Mouse (Mus musculus) lung, postnatal 25 days (tissue): ENCODE data around the gene Rps6kc1.

Experiments
- DNase-seq: peaks from one replicate; pipeline ENCODE4 v3.0.0; 2022; ENCODE audit warnings: low spot score

Rps6kc1 gene

DNA sequence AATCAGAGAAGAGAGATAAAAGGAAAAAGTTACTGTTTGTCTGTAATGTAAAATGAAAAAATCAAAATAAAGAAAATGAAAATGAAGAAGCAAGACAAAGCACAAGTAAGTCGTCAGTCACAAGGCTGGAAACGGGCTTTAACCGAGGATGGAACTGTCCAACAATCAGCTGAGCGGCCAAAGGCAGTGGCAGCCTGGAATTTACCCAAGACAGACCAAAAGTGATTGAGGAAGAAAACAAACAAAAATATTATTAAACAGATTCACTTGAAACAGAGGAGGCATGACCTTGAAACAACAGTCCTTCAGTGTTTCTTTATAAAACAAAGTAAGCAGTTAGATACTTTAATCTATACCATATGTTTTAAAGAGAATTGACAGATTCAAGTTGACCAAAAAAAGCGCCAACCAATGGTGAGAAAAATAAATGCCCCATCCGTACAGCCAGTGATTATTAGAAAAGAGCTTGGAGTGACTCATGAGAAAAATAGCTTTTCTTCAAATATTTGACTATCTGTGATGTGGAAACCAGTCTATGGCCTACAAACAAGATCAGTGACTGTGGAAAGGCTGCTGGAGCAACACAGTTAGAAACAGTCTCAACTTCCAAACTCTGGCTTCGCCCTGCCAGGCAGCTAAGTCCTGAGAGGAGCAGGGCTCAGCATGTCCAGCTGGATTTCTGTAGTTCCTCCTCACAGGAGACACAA, 77.2 kb downstream of the Rps6kc1 start:
- DNase-seq = no peak

- peak; percentile 41 for DNase-seq
Observed at GRCm38 (mm10) chr1:190832965-190833630, 78.5 kb downstream of the Rps6kc1 start.

DNA sequence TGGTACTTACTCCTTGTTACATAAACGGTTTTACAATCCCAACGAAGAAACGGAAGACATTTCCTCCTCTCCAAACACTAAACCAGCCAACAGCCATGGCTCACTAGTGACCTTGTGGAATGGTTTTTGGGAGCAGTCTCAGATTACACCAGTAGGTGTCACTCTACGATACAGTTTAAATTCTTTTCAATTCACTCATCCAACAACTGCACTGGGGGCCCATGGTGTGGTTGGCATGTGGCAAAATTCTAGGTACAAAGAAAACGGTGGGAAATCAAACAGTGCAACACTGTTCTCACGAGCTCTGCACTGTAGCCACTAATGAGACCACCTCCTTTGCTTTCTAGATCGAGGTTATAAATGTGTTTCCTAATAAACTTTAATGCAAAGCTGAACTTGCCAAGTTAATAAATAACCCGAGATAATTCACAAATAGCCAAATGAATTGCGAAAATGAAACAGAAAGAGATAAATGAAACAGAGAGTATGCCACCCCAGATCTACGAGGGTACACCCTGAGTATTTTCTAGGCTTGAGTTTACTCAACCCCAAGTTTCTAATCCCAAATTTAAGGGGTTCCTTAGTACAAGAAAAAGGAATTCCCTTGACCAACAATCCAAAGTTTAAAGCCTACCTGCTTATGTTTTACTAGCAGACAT, 79.6 kb downstream of the Rps6kc1 start:
- DNase-seq = peak; percentile 72

- DNase-seq = peak; percentile 14
Observed at GRCm38 (mm10) chr1:190826486-190827034, 85.0 kb downstream of the Rps6kc1 start.

DNA sequence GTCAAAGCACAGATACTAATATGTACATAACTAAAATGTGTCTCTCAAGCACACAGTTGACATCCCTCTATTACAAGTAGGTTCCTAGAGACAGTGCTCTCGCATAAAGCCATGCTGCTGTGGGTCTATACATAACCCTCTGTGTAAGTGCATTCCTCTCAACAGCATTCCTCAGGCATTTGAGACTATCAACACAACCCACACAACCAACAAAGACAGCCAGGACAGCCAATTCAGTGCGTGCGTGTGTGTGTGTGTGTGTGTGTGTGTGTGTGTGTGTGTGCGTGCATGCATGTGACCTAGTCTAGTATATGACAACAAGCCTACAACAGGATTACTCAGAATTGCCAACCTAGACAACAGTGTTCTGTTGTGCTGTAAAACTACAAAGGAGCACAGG, 87.8 kb downstream of the Rps6kc1 start:
- DNase-seq = no peak

DNA sequence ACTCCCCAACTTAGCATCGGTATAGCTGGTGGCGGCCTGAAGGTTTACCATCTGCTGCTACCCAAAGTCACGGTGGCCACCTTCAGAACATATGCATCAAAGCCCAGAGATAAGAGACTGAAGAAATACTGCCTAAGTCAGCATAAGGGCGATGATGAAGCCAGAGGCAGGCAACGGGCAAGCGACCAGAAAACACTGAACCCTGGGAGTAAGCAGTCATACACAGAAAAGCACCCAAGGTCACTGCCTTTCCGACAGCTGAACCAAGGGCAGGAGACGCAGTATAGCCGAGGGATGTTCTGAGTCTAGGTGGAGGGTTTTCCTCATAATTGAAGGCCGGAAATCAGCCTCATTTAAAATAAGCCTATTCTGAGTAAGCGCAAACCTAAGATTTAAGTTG, 95.4 kb downstream of the Rps6kc1 start:
- no peak for DNase-seq

GRCm38 (mm10) chr1:190810408-190810807, 101.2 kb downstream of the Rps6kc1 start:
- DNase-seq = no peak

DNA sequence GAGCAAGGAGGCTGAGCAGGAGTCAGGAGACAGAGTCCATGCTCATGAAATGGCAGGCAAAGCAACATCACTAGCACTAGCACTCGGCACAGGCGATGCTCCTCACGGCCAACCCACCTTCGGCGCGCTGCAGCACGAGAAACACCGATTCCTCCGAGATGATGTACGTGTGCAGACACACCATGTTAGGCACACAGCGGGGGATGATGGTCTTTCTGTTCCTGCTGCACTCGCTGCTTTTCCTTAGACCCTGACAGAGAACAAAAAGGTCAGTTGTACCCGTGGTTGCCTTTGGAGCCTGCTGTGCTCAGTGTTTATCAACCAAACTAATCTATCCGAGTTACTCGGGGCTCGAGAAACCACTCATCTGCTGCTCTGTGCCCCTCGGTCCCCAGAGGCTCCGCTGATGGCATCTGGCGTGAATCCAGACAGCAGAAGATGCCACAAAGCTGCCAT, 102.8 kb downstream of the Rps6kc1 start:
- no peak for DNase-seq

DNA sequence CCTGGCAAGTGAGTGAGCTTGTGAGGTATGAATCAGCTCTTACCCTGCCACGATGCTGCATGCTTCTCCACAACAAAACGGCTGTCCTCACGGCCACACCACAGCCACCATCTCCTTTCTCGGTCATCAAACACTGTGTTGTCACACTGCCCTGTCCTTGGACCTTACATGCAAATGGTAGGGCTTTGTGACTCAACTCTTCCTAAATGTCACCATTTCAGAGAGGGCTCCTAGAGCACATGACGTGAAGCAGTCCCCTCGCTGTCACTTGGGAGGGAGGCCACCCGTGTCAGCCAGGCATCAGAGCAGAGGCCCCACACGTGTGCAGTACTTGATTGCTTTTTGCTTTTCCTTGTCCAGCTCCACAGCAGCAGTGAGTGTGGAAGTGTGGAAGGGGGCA, 104.8 kb downstream of the Rps6kc1 start:
- no peak for DNase-seq

- no peak for DNase-seq
Observed at GRCm38 (mm10) chr1:190798668-190799067, 112.9 kb downstream of the Rps6kc1 start.

- no peak for DNase-seq
Observed at GRCm38 (mm10) chr1:190797483-190798058, 114.0 kb downstream of the Rps6kc1 start.

GRCm38 (mm10) chr1:190796745-190797482, 114.7 kb downstream of the Rps6kc1 start:
- peak; percentile 14 for DNase-seq

- no peak for DNase-seq
Observed at GRCm38 (mm10) chr1:190791638-190792037, 119.9 kb downstream of the Rps6kc1 start.

DNA sequence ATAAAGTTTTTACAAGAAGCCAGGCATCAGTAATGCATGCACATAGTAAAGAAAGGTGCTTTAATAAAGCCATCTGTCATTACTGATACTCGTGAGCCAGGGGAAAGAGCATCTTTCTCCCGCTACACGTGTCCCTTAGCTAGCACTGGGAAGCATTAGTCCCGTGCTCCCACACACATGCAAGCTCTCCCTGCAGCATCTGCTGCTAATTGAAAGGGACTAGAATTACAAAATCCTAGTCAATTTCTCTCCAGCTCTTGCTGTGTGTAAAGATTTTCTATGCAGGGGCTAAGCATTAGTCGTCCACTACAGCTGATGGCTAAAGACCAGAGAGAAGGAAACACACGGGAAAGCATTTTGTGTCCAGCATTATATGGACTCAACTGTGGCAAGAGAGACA, 120.8 kb downstream of the Rps6kc1 start:
- DNase-seq = no peak

GRCm38 (mm10) chr1:190777660-190778059, 133.9 kb downstream of the Rps6kc1 start:
- DNase-seq = no peak

DNA sequence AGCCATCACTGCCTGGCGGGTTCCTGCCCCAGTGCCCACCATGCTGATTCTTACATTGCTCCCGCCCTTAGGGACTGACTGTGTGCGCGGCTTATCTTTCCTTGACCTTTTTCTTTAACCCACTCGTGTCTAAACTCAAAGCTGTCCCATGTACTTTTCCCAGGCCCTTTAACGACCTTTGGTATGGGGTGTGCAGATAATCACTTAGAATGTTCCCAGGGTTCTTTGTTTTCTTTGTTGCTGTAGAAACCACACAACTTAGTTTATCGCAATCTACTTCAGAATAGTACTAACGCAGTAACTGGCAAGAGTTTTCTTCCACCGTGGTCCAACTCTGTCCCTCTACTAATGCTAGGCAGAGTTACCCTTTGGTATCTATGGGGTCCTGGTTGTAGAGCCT, 135.3 kb downstream of the Rps6kc1 start:
- DNase-seq = no peak

GRCm38 (mm10) chr1:190772088-190772885, 139.3 kb downstream of the Rps6kc1 start:
- no peak for DNase-seq

DNA sequence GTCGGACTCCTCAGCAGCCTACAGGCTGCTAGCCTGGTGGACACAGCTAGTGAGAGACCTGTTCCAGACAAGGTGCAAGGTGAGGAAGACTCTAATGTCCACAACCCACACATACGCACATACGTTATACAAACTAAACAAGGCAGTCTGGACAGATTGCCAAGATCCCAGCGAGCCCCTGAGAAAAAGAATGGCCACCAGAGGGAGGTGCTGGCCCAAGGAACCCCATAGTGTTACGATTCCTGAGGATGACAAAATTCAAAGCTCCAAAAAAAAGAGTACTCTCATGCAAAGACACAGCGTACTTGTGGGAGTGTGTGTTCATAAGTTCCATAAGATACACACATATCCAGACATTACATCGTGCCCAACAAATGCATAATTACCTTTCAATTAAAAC, 141.8 kb downstream of the Rps6kc1 start:
- no peak for DNase-seq

GRCm38 (mm10) chr1:190768307-190768706, 143.3 kb downstream of the Rps6kc1 start:
- DNase-seq = no peak

DNA sequence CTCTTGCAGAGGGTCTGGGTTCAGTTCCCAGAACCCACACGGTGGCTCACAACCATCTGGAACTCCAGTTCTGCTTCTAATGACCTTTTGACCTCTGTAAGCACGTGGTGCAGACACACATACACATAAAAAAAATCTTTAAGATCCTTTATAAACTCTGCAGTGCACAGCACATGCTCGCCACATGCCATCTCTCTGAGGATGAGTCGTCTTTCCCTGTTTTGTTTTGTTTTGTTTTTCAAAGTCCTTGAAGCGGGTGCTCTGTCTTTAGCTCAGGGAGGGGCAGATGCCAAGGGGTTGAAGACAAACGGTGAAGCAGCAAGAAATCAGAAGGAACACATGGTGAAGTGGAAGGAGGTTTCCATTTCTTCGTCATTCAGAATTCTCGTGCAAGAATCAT, 143.9 kb downstream of the Rps6kc1 start:
- DNase-seq = no peak

DNA sequence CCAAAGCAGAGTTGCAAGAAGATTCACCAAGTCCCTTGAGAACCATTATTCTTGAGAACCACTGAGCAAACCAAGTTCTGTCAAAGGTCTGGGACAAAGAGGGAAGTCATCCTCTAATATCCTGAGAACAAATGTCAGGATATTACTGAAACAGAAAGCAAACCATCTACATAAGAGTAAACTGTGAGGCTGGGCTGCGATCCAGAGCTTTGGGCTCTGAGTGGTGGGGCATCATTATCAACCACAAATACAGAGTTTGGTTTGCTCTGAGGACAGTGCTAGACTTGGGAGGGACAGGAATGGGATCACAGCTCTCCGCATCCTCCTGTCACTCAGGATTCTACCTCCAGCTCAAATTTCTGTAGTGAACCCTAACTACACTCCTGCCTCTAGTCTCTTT, 144.8 kb downstream of the Rps6kc1 start:
- no peak for DNase-seq
